Mouse (Mus musculus): ENCODE data around the gene Taf3.

The Taf3 gene

GRCm38 (mm10) chr2:10010263-10010909 is 38.0 kb downstream of the Taf3 start:
- CTCF ChIA-PET = interaction anchor here (0.7 kb wide), 1 partner anchor 489 kb away, joined by 4 read pairs; no protein-coding TSS in a partner anchor

GRCm38 (mm10) chr2:10009671-10010254 is 38.6 kb downstream of the Taf3 start:
- CTCF ChIA-PET = interaction anchor here (0.7 to 0.9 kb wide), 2 partner anchors 86 to 488 kb away, joined by 3 to 4 read pairs; no protein-coding TSS in a partner anchor

- CTCF ChIA-PET = interaction anchor here (0.9 kb wide), 1 partner anchor 85 kb away, joined by 3 read pairs; no protein-coding TSS in a partner anchor
Measured at GRCm38 (mm10) chr2:10008593-10008992, 39.8 kb downstream of the Taf3 start.

GRCm38 (mm10) chr2:10004960-10005621 is 43.3 kb downstream of the Taf3 start:
- CTCF ChIA-PET = no interaction called here

- CTCF ChIA-PET = no interaction called here
Measured at GRCm38 (mm10) chr2:10003358-10003757, 45.0 kb downstream of the Taf3 start.

- CTCF ChIA-PET = interaction anchor here (0.7 kb wide), 1 partner anchor 15 kb away, joined by 3 read pairs; no protein-coding TSS in a partner anchor
Measured at GRCm38 (mm10) chr2:10001591-10001990, 46.8 kb downstream of the Taf3 start.

- CTCF ChIA-PET = no interaction called here
Measured at GRCm38 (mm10) chr2:9997535-9997934, 50.9 kb downstream of the Taf3 start.

GRCm38 (mm10) chr2:9996111-9996510 is 52.3 kb downstream of the Taf3 start:
- CTCF ChIA-PET = no interaction called here

- CTCF ChIA-PET = no interaction called here
Measured at GRCm38 (mm10) chr2:9990690-9991229, 57.6 kb downstream of the Taf3 start.

- CTCF ChIA-PET = no interaction called here
Measured at GRCm38 (mm10) chr2:9989649-9990547, 58.5 kb downstream of the Taf3 start.

GRCm38 (mm10) chr2:9988290-9988689 is 60.1 kb downstream of the Taf3 start:
- CTCF ChIA-PET = no interaction called here

GRCm38 (mm10) chr2:9985979-9986447 is 62.4 kb downstream of the Taf3 start:
- CTCF ChIA-PET = interaction anchor here (0.7 kb wide), 1 partner anchor 84 kb away, joined by 3 read pairs; no protein-coding TSS in a partner anchor

- CTCF ChIA-PET = no interaction called here
Measured at GRCm38 (mm10) chr2:9982446-9982845, 66.0 kb downstream of the Taf3 start.

- CTCF ChIA-PET = interaction anchor here (0.8 kb wide), 1 partner anchor 26 kb away, joined by 4 read pairs; no protein-coding TSS in a partner anchor
Measured at GRCm38 (mm10) chr2:9971927-9972326, 76.5 kb downstream of the Taf3 start.

- CTCF ChIA-PET = no interaction called here
Measured at GRCm38 (mm10) chr2:9970579-9970978, 77.8 kb downstream of the Taf3 start.

- CTCF ChIA-PET = interaction anchor here (0.7 kb wide), 1 partner anchor 37 kb away, joined by 9 read pairs; no protein-coding TSS in a partner anchor
Measured at GRCm38 (mm10) chr2:9970178-9970577, 78.2 kb downstream of the Taf3 start.

- CTCF ChIA-PET = interaction anchor here (0.6 to 0.7 kb wide), 2 partner anchors 38 to 80 kb away, joined by 3 to 9 read pairs; no protein-coding TSS in a partner anchor
Measured at GRCm38 (mm10) chr2:9969734-9970133, 78.7 kb downstream of the Taf3 start.

GRCm38 (mm10) chr2:9966634-9967033 is 81.8 kb downstream of the Taf3 start:
- CTCF ChIA-PET = no interaction called here

- CTCF ChIA-PET = interaction anchor here (1.2 kb wide), 1 partner anchor 14 kb away, joined by 4 read pairs; no protein-coding TSS in a partner anchor
Measured at GRCm38 (mm10) chr2:9965608-9966007, 82.8 kb downstream of the Taf3 start.

- CTCF ChIA-PET = no interaction called here
Measured at GRCm38 (mm10) chr2:9962871-9963270, 85.5 kb downstream of the Taf3 start.

GRCm38 (mm10) chr2:9961708-9962107 is 86.7 kb downstream of the Taf3 start:
- CTCF ChIA-PET = no interaction called here
